Mouse (Mus musculus) olfactory bulb, adult 2 months (tissue): Measurements from ENCODE around the gene Gm44502.

ENCODE experiments used
- CTCF ChIP-seq: fragments of 200-500 bp; IDR thresholded peaks from 2 replicates; pipeline ENCODE4 v1.5.1; 2012; ENCODE audit warnings: low read depth, mild to moderate bottlenecking, low read length, moderate library complexity; ENCODE audit not compliant: insufficient read depth
- POLR2A ChIP-seq: fragments of 200-500 bp; IDR thresholded peaks from 2 replicates; pipeline ENCODE4 v1.6.1; 2012; ENCODE audit warnings: mild to moderate bottlenecking, low read depth, low read length, moderate library complexity; ENCODE audit not compliant: insufficient read depth

DNA sequence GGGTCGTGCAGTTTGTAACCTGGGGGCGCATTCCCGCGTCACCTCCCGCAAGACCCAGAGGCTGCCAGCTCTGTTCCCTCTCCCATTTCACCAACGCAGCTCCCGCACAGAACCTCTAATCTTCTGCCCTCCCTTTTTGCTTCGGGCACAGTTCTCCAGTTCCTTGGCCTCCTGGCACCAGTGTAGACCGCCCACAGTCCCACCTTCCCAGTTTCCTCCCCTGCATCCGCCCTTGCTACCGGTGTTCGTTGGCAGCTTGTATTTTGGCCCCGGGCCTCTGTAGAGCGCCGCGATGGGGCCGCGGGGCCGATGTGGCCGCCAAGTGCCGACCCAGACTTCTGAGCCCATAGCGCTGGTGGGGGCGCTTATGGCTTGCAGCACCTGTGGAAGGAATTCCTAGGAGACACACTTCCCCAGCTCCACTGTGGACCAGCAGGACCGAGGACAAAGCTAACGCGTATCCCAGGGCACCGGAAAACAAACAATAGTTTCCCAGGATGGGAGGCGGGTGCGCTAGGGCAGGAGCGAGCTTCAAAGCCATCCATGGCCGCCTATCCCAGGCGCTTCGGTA, 50.6 kb downstream of the Gm44502 start, which contains the start of gene Odf3b:
- TF ChIP-seq CTCF (no peak), POLR2A (no peak)
